Mouse (Mus musculus): ENCODE measurements around the gene Olfr1029. TPM values are rescaled to one million over a fixed set of nuclear protein-coding genes. Genes with fewer than 3 reads are reported as not detected.

The Olfr1029 gene
- 0.35 TPM for polyA plus RNA-seq (2014; fragmentation: Illumina TruSeq; extraction: RNeasy Lipid Tissue Mini Kit (QIAGEN cat#74804); ENCODE audit: low read depth, low replicate concordance)

GRCm38 (mm10) chr2:85973595-85973994 lies at the start of gene Olfr1029:
Gene Olfr1029, plus strand, starts transcription at chr2:85973895.

GRCm38 (mm10) chr2:85950137-85950536 lies 23.6 kb upstream of the Olfr1029 start, which contains the start of gene Olfr1028:
Gene Olfr1028, plus strand, starts transcription at chr2:85950437.

GRCm38 (mm10) chr2:85978976-85979375 lies 5.3 kb downstream of the Olfr1029 start, which contains the start of gene Olfr1030:
Gene Olfr1030, plus strand, starts transcription at chr2:85979276.

GRCm38 (mm10) chr2:85990004-85990403 lies 16.3 kb downstream of the Olfr1029 start, which contains the start of gene Olfr1031:
Gene Olfr1031, plus strand, starts transcription at chr2:85990304.

GRCm38 (mm10) chr2:86005240-86005639 lies 31.5 kb downstream of the Olfr1029 start, which contains the start of gene Olfr1032:
Gene Olfr1032, plus strand, starts transcription at chr2:86005540.

GRCm38 (mm10) chr2:86020406-86020805 lies 46.7 kb downstream of the Olfr1029 start, which contains the start of gene Olfr1033:
Gene Olfr1033, plus strand, starts transcription at chr2:86020633.

Other genes with a start within 250 kb of the Olfr1029 start
- gene Olfr1012, start 211.1 kb upstream of the Olfr1029 start, polyA plus RNA-seq (2014; fragmentation: Illumina TruSeq; extraction: RNeasy Lipid Tissue Mini Kit (QIAGEN cat#74804); ENCODE audit: low read depth, low replicate concordance): not detected
- 0.07 TPM for gene Olfr1013, start 206.8 kb upstream of the Olfr1029 start, polyA plus RNA-seq (2014; fragmentation: Illumina TruSeq; extraction: RNeasy Lipid Tissue Mini Kit (QIAGEN cat#74804); ENCODE audit: low read depth, low replicate concordance)
- gene Olfr1014, start 201.2 kb upstream of the Olfr1029 start, polyA plus RNA-seq (2014; fragmentation: Illumina TruSeq; extraction: RNeasy Lipid Tissue Mini Kit (QIAGEN cat#74804); ENCODE audit: low read depth, low replicate concordance): not detected
- gene Olfr1015, start 191.9 kb upstream of the Olfr1029 start, polyA plus RNA-seq (2014; fragmentation: Illumina TruSeq; extraction: RNeasy Lipid Tissue Mini Kit (QIAGEN cat#74804); ENCODE audit: low read depth, low replicate concordance): not detected
- gene Olfr1016, start 171.4 kb upstream of the Olfr1029 start, polyA plus RNA-seq (2014; fragmentation: Illumina TruSeq; extraction: RNeasy Lipid Tissue Mini Kit (QIAGEN cat#74804); ENCODE audit: low read depth, low replicate concordance): not detected
- gene Olfr1018, start 155.4 kb upstream of the Olfr1029 start, polyA plus RNA-seq (2014; fragmentation: Illumina TruSeq; extraction: RNeasy Lipid Tissue Mini Kit (QIAGEN cat#74804); ENCODE audit: low read depth, low replicate concordance): not detected
- not detected for gene Olfr1019, start 128.4 kb upstream of the Olfr1029 start, polyA plus RNA-seq (2014; fragmentation: Illumina TruSeq; extraction: RNeasy Lipid Tissue Mini Kit (QIAGEN cat#74804); ENCODE audit: low read depth, low replicate concordance)
- gene Olfr1020, start 126.9 kb upstream of the Olfr1029 start, polyA plus RNA-seq (2014; fragmentation: Illumina TruSeq; extraction: RNeasy Lipid Tissue Mini Kit (QIAGEN cat#74804); ENCODE audit: low read depth, low replicate concordance): not detected
- gene Olfr1022, start 105.3 kb upstream of the Olfr1029 start, polyA plus RNA-seq (2014; fragmentation: Illumina TruSeq; extraction: RNeasy Lipid Tissue Mini Kit (QIAGEN cat#74804); ENCODE audit: low read depth, low replicate concordance): not detected
- not detected for gene Olfr1023, start 88.3 kb upstream of the Olfr1029 start, polyA plus RNA-seq (2014; fragmentation: Illumina TruSeq; extraction: RNeasy Lipid Tissue Mini Kit (QIAGEN cat#74804); ENCODE audit: low read depth, low replicate concordance)
- not detected for gene Olfr1024, start 68.8 kb upstream of the Olfr1029 start, polyA plus RNA-seq (2014; fragmentation: Illumina TruSeq; extraction: RNeasy Lipid Tissue Mini Kit (QIAGEN cat#74804); ENCODE audit: low read depth, low replicate concordance)
- not detected for gene Olfr1025-ps1, start 58.7 kb upstream of the Olfr1029 start, polyA plus RNA-seq (2014; fragmentation: Illumina TruSeq; extraction: RNeasy Lipid Tissue Mini Kit (QIAGEN cat#74804); ENCODE audit: low read depth, low replicate concordance)
- gene Olfr1026, start 52.3 kb upstream of the Olfr1029 start, polyA plus RNA-seq (2014; fragmentation: Illumina TruSeq; extraction: RNeasy Lipid Tissue Mini Kit (QIAGEN cat#74804); ENCODE audit: low read depth, low replicate concordance): not detected
- not detected for gene Olfr1028, start 23.5 kb upstream of the Olfr1029 start, polyA plus RNA-seq (2014; fragmentation: Illumina TruSeq; extraction: RNeasy Lipid Tissue Mini Kit (QIAGEN cat#74804); ENCODE audit: low read depth, low replicate concordance)
- not detected for gene Olfr1030, start 5.4 kb downstream of the Olfr1029 start, polyA plus RNA-seq (2014; fragmentation: Illumina TruSeq; extraction: RNeasy Lipid Tissue Mini Kit (QIAGEN cat#74804); ENCODE audit: low read depth, low replicate concordance)
- gene Olfr1031, start 16.4 kb downstream of the Olfr1029 start, polyA plus RNA-seq (2014; fragmentation: Illumina TruSeq; extraction: RNeasy Lipid Tissue Mini Kit (QIAGEN cat#74804); ENCODE audit: low read depth, low replicate concordance): not detected
- not detected for gene Olfr1032, start 31.6 kb downstream of the Olfr1029 start, polyA plus RNA-seq (2014; fragmentation: Illumina TruSeq; extraction: RNeasy Lipid Tissue Mini Kit (QIAGEN cat#74804); ENCODE audit: low read depth, low replicate concordance)
- 1.5 TPM for gene Olfr1033, start 46.7 kb downstream of the Olfr1029 start, polyA plus RNA-seq (2014; fragmentation: Illumina TruSeq; extraction: RNeasy Lipid Tissue Mini Kit (QIAGEN cat#74804); ENCODE audit: low read depth, low replicate concordance)
- gene Olfr1034, start 72.0 kb downstream of the Olfr1029 start, polyA plus RNA-seq (2014; fragmentation: Illumina TruSeq; extraction: RNeasy Lipid Tissue Mini Kit (QIAGEN cat#74804); ENCODE audit: low read depth, low replicate concordance): 0.11 TPM
- not detected for gene Olfr1036, start 100.1 kb downstream of the Olfr1029 start, polyA plus RNA-seq (2014; fragmentation: Illumina TruSeq; extraction: RNeasy Lipid Tissue Mini Kit (QIAGEN cat#74804); ENCODE audit: low read depth, low replicate concordance)
- gene Olfr1037, start 113.5 kb downstream of the Olfr1029 start, polyA plus RNA-seq (2014; fragmentation: Illumina TruSeq; extraction: RNeasy Lipid Tissue Mini Kit (QIAGEN cat#74804); ENCODE audit: low read depth, low replicate concordance): 0.15 TPM
- not detected for gene Olfr1039, start 162.0 kb downstream of the Olfr1029 start, polyA plus RNA-seq (2014; fragmentation: Illumina TruSeq; extraction: RNeasy Lipid Tissue Mini Kit (QIAGEN cat#74804); ENCODE audit: low read depth, low replicate concordance)
- not detected for gene Olfr1040, start 172.8 kb downstream of the Olfr1029 start, polyA plus RNA-seq (2014; fragmentation: Illumina TruSeq; extraction: RNeasy Lipid Tissue Mini Kit (QIAGEN cat#74804); ENCODE audit: low read depth, low replicate concordance)
- gene Olfr1042, start 187.9 kb downstream of the Olfr1029 start, polyA plus RNA-seq (2014; fragmentation: Illumina TruSeq; extraction: RNeasy Lipid Tissue Mini Kit (QIAGEN cat#74804); ENCODE audit: low read depth, low replicate concordance): not detected
- gene Olfr1043, start 193.6 kb downstream of the Olfr1029 start, polyA plus RNA-seq (2014; fragmentation: Illumina TruSeq; extraction: RNeasy Lipid Tissue Mini Kit (QIAGEN cat#74804); ENCODE audit: low read depth, low replicate concordance): not detected
- gene Olfr1044, start 203.9 kb downstream of the Olfr1029 start, polyA plus RNA-seq (2014; fragmentation: Illumina TruSeq; extraction: RNeasy Lipid Tissue Mini Kit (QIAGEN cat#74804); ENCODE audit: low read depth, low replicate concordance): not detected
- gene Olfr52, start 211.8 kb downstream of the Olfr1029 start, polyA plus RNA-seq (2014; fragmentation: Illumina TruSeq; extraction: RNeasy Lipid Tissue Mini Kit (QIAGEN cat#74804); ENCODE audit: low read depth, low replicate concordance): not detected
- not detected for gene Olfr1045, start 229.1 kb downstream of the Olfr1029 start, polyA plus RNA-seq (2014; fragmentation: Illumina TruSeq; extraction: RNeasy Lipid Tissue Mini Kit (QIAGEN cat#74804); ENCODE audit: low read depth, low replicate concordance)
- not detected for gene Olfr1046, start 245.4 kb downstream of the Olfr1029 start, polyA plus RNA-seq (2014; fragmentation: Illumina TruSeq; extraction: RNeasy Lipid Tissue Mini Kit (QIAGEN cat#74804); ENCODE audit: low read depth, low replicate concordance)

All from testis, adult 10 weeks (tissue).